Mouse (Mus musculus): ENCODE data around the gene Cars2.
"Not testable (repeated sequence)": the region's sequence is repeated elsewhere in the genome, so short reads cannot be mapped to it uniquely, and the experiment has no call there.

The Cars2 gene

DNA sequence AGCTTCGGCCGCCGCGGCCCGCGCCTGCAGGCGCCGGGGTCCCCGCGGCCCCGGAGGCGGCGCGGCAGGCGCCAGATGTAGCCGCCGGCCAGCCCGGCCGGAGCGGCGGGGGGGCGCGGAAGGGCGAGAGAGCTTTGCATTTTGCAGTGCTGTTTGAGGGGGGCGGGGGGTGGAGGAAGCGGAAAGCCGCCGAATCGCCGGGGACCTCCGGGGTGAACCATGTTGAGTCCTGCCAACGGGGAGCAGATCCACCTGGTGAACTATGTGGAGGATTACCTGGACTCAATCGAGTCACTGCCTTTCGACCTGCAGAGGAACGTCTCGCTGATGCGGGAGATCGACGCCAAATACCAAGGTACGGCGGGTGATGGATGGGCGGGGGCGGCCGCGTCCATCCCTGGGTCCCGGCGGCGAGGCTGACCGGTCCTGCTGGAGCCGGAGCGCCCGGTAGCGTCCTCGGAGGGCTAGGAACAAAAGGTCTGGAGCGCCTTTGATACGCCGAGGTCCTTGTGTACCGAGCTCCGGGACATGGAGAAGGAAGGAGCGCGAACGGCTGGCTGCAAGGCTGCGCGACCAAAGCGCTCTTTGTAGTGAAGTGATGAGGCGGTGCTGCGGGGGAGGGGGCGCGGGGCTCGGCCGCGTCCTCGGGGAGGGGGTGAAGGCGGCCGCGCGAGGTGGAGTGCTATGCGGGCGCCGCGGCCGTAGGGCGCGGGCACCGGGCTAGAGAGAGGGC, 6.3 kb upstream of the Cars2 start:
- peak; percentile 57 for DNase-seq (ENCODE audit: extremely low read depth, insufficient read length, low spot score)

GRCm38 (mm10) chr8:11555720-11556591, 5.4 kb upstream of the Cars2 start:
- peak; percentile 99 for DNase-seq (ENCODE audit: extremely low read depth, insufficient read length, low spot score)

DNA sequence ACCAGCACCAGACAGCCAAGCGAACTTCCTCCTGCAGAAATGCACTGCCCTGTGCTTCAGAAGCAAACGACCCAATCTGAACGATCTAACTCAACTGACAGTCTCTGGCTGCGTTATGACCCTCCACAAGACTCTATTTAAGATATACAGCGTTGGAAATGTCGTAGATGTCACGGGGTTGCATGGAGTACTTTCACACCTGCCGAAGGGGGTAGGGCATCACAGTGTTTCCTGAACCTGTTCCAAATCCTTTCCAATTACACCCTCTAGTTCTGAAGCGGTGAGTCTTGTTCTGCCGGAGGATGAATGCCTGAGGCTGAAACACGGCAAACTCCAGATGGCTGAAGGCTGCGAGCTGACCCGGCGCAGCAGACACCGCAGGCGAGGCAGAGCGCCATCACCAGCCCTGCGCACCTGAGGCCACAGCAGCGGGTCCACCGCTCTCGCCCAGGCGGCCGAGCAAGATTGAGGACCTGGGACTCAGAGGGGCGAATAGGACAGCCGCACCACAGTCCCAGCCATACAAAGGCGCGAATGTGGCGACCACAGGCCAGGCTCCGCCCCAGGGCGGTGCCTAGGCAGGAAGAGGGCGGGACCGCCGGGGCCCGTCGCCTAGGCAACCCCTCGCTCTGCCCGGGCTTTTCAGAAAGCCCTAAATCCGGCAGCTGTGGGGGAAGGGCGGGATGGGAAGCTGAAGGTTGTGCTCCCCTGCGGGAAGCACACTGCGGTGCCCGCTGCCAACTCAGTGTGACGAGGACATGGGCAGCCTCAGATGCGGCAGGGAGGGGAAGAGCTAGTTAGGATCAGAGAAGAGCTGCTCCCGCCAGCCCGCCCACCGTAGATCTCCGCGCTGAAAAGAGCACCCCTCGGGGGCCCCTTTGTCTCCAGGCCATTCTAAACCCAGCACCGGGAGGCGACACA, 4.5 kb upstream of the Cars2 start, which contains the start of gene Ing1:
TSS of gene Ing1 (plus strand) at position 773 of the 921 bp plus-strand sequence.
- peak; percentile 99 for DNase-seq (ENCODE audit: extremely low read depth, insufficient read length, low spot score)

DNA sequence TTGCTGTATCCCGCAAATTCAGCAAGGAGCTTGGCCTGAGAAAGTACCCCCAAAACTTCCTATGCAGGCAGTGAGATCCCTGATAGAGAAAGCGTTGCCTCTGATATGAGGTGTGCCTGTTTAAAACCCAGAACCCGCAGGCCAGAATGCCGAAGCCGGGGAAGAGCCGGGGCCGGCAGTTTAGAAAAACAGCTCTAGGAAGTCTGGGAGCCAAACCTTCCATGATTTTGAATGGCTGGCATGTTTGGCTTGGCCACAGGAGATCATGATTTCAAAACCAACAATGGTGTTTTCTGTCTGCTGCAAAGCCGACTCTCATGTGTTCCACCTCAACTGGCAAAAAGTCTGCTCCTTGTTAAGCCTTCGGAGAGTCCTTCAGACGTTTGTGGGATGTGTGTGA, 1.8 kb upstream of the Cars2 start:
- no peak for DNase-seq (ENCODE audit: extremely low read depth, insufficient read length, low spot score)

DNA sequence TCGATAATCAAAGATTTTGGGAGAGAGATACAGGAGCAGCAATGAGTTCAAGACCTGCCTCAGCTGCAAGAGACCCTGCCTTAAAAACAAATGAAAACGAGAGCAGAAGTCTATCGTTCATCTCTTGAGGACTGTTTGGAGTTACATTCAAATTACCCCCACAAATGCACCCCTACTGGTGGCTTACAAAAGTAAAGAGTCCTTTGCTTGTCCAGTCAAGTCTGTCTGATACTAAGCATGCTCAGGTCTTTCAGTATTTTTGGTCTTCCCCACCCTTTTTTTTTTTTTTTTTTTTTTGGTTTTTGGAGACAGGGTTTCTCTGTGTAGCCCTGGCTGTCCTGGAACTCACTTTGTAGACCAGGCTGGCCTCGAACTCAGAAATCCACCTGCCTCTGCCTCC, 914 bp upstream of the Cars2 start:
- not testable (repeated sequence) for DNase-seq (ENCODE audit: extremely low read depth, insufficient read length, low spot score)

- DNase-seq (ENCODE audit: extremely low read depth, insufficient read length, low spot score) = peak; percentile 40
Observed at GRCm38 (mm10) chr8:11549706-11550105, 877 bp downstream of the Cars2 start.

DNA sequence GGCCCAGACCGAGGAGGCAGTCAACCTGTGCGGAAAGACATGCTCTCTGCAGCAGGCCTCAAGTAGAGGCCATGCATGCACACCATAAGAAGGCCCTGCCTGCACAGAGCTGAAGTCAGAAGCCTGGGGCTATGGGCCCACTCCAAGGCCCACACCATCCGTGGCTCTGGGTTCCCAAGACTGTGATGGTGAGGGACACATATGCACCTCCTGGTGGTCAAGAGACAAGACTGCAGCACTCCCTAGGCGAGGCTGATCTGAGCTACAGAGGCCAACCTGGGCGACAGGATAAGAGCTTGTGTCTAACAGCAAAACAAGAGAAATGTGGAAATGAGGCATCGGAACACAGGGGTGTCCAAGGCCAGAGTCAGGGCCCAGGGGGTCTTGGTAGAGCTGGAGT, 3.5 kb downstream of the Cars2 start:
- no peak for DNase-seq (ENCODE audit: extremely low read depth, insufficient read length, low spot score)

DNA sequence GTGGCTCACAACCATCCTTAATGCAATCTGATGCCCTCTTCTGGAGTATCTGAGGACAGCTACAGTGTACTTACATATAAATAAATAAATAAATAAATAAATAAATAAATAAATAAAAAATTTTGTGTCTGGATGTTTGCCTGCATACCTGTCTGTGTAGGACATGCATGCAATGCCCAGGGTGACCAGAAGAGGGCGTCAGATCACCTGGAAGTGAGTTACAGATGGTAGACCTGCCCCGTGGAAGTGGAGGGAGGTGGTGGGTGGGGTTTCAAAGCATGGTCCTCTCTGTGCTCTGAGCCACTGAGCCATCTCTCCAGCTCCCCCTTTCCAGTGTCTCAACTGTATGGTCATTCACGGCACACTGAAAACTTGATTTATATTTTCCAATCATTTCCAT, 6.2 kb downstream of the Cars2 start:
- no peak for DNase-seq (ENCODE audit: extremely low read depth, insufficient read length, low spot score)

DNA sequence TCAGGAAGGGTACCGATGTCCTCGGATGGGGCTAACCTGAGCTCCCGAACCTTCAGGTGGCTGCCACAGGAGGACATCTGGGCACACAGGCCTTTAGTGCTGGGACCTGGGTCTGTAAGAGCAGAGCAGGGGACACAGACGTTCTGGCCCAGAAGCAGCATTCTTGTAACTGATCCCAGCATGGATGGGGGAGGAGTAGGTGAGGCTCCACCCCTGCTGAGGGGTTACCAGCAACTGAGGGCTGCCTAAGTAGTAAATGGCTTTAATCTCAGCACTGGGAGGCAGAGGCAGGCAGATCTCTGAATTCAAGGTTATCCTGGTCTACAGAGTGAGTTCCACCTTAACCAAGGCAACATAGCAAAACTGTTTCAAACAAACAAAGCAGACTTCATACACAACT, 7.7 kb downstream of the Cars2 start:
- DNase-seq (ENCODE audit: extremely low read depth, insufficient read length, low spot score) = no peak

DNA sequence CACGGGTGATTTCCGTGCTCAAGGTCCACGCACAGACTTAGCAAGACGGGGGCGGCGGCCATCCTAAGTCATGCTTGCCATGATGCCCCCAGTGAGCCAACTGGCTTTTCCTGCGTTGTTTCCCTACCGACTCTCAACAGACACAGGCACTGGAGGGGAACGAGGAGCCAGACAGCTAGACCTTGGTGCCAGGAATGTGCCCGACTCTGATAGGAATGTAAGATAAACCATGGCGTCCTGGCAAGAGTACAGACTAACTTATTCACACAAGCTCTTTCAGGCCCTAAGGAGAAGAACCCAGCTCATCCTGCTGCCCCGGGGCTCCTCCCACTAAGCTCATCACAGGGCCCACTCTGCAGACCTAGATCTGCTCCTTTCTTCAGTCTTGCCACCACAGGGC, 8.6 kb downstream of the Cars2 start:
- DNase-seq (ENCODE audit: extremely low read depth, insufficient read length, low spot score) = peak; percentile 55

GRCm38 (mm10) chr8:11540182-11540581, 10.4 kb downstream of the Cars2 start:
- no peak for DNase-seq (ENCODE audit: extremely low read depth, insufficient read length, low spot score)

GRCm38 (mm10) chr8:11539049-11539448, 11.5 kb downstream of the Cars2 start:
- DNase-seq (ENCODE audit: extremely low read depth, insufficient read length, low spot score) = no peak

GRCm38 (mm10) chr8:11534494-11534893, 16.1 kb downstream of the Cars2 start:
- DNase-seq (ENCODE audit: extremely low read depth, insufficient read length, low spot score) = no peak

DNA sequence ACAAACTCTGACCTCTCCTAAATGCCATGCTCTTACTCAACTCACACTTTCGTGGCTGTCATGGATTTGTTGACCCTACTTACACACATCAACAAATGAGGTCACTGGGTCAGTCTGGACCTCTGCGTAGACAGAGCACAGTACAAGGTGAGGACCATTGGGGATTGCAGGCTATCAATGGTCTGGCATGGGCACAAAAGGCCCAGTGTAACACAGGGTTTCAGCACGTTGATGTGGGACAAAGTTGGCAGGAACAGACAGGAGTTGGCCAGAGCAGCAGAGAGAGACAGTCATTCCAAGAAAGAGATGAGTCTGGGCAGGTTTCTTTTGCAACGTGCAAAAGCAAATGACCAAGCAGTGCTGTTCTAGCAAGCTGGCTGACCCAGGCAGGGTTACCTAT, 19.7 kb downstream of the Cars2 start:
- no peak for DNase-seq (ENCODE audit: extremely low read depth, insufficient read length, low spot score)

- no peak for DNase-seq (ENCODE audit: extremely low read depth, insufficient read length, low spot score)
Observed at GRCm38 (mm10) chr8:11530155-11530770, 20.3 kb downstream of the Cars2 start.

GRCm38 (mm10) chr8:11523331-11523730, 27.3 kb downstream of the Cars2 start:
- DNase-seq (ENCODE audit: extremely low read depth, insufficient read length, low spot score) = no peak

- DNase-seq (ENCODE audit: extremely low read depth, insufficient read length, low spot score) = no peak
Observed at GRCm38 (mm10) chr8:11518676-11519075, 31.9 kb downstream of the Cars2 start.

DNA sequence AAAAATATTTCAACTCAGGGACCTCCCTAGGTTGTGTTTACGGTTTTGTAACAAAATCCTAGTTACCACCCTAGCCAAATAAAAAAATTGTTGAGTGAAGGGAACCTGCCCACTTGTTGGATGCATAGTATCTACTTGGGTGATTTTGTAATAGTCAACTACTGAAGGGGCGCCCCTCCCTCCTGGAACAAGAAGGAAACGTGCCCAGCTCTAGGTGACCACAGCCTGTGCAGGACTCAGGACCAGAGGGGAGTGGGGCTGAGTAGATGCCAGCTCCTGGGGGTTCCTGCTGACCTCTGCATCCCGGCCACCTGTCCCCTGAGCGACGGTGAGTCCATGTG, 32.6 kb downstream of the Cars2 start:
- DNase-seq (ENCODE audit: extremely low read depth, insufficient read length, low spot score) = no peak

- no peak for DNase-seq (ENCODE audit: extremely low read depth, insufficient read length, low spot score)
Observed at GRCm38 (mm10) chr8:11517366-11518055, 33.1 kb downstream of the Cars2 start.

DNA sequence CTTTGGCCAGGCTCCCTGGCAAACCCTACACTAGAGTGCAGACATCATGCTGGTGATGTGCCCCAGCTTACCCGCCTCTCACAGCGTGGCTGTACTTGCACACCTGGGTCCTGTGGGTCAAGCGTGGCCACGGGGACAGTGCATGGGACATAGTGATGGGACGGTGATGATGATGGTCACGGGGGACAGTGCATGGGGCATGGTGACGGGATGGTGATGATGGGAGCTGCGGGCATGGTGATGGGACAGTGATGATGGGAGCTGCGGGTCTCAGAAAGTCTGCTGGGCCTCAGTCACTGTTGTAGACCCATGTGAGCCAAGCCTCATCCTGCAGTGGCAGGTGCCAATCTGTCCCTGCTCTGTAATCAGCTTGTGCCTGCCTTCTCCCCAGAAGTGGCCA, 34.3 kb downstream of the Cars2 start:
- DNase-seq (ENCODE audit: extremely low read depth, insufficient read length, low spot score) = no peak

Measured in 3134 (cell line).